Comparison of ENCODE assay signal across 1 mouse cellular context in the genomic region with DNA sequence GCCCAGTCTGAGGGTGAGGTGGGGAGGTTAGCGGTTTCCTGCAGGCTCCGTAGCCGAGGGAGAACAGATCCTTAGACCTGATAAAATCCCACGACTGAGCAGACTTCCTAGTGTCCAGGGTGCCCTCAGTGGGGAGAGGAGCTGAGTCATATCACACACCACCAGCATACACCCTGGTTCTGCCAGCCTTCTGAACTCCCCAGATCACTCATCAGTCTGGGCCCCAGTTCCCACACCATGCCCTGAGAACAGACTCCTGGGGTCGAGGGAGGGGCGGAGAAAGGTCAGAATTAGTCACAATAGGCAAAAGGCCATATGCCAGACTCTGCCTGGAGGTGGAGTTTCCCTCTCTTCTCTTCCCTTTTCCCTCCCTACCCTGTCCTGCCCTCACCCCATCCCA.
TF ChIP-seq lines count a peak whose summit lies in the region.

No protein-coding gene starts in this region.

TF ChIP-seq in CH12.LX, 34 proteins besides CTCF, POLR2A, EP300 and RAD21 (continued from another document):
- no peak for TF ChIP-seq ZNF384 (IDR thresholded peaks at IDR 0.05; ENCODE audit: low read depth, low read length)
- peak; percentile 85 for TF ChIP-seq JUN (IDR thresholded peaks at IDR 0.05; ENCODE audit: insufficient read depth, low read depth, low read length)
- TF ChIP-seq ZMIZ1 (IDR thresholded peaks at IDR 0.05; ENCODE audit: low read depth, low read length): no peak
- peak; percentile 85 for TF ChIP-seq JUND (conservative IDR thresholded peaks at IDR 0.05; ENCODE audit: low read depth, low read length)
- peak; percentile 88 for TF ChIP-seq IRF4 (IDR thresholded peaks at IDR 0.05; ENCODE audit: low read depth, low read length)
- peak; percentile 34; the same call in 1 of the 2 replicates for TF ChIP-seq MEF2A (IDR thresholded peaks at IDR 0.05; ENCODE audit: borderline replicate concordance, low read depth, low read length)
- peak; percentile 45; the same call in 1 of the 2 replicates for TF ChIP-seq CHD2 (IDR thresholded peaks at IDR 0.05; ENCODE audit: low read length)
- TF ChIP-seq ETS1 (conservative IDR thresholded peaks at IDR 0.05; ENCODE audit: low read depth, low read length): peak; percentile 40
- peak; percentile 59; the same call in 1 of the 2 replicates for TF ChIP-seq TCF12 (IDR thresholded peaks at IDR 0.05; ENCODE audit: low read depth, low read length)
- no peak for TF ChIP-seq MAX (IDR thresholded peaks at IDR 0.05; ENCODE audit: low read length)
